Mouse (Mus musculus): Measurements from ENCODE around the gene Gm10282.

Gene Gm10282

DNA sequence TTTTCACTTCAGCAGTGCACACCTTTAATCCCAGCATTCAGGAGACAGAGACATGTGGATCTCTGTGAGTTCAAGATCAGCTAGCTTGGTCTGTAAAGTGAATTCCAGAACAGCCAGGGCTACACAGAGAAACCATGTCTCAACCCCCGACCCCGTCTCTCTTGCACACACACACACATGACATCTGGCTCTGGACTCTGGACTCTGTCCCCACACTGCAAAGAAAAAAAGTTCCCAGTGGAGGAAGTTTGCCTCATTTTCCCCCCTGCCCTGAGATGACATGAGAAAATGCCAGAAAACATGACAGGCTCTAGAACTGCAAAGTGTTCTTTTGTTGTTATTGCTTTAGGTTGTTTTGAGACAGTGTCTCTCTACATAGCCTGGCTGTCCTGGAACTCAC, 45.2 kb downstream of the Gm10282 start:
- DNase-seq, result no peak

DNA sequence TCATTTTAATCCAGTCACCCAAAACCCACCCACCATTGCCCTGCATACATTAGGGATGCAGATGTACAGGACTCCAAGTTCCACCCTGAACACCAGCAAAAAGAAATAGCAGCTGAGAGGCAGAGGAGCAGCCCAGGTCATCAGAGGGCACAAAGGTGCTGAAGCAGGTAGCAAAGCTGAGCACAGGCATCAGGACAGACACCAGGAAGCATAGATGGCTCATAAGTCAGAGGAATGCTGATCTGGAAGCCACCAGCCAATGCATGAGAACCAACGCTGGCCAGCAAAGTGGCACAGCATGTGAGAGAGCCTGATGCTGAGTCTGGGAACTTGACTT, 47.2 kb downstream of the Gm10282 start:
- DNase-seq, result no peak

DNA sequence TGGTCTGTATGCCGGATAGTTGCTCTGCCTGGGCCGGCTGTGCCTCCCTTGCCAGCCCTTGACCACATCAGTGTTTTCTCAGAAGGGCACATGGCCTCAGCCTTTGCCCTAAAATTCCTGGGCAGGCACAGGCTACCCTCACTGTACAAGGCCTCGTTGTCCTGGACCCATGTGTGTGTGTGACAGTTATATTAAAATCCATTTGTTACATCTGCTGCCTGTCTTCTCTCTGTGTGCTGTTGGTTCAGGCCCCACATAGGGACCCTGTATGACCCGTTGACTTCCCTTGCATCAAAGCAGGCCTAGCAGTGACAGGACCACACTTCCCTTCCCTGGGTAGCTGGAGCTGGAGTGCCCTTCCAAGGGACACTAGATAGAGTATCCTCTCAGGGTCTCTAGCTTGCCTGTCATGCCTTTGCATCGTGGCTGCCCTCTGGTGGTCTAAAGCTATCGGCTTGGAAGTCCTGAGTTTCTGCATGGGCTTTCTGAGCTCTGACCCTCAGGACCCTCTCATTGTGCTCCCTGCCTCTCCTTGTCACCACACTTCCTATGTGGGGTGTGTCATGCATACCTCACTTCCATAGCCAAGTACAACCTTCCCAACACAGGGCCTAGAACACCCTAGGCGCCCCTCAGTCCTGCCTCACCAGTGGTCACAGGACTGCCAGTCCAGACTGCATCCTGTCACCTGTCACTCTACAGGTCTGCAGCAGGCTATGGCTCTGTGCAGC, 47.7 kb downstream of the Gm10282 start:
- peak; percentile 69 to 70 for DNase-seq

All from cerebellum, postnatal 10 days (tissue).